Comparison of ENCODE assay signal across 11 mouse cellular contexts in the genomic region with DNA sequence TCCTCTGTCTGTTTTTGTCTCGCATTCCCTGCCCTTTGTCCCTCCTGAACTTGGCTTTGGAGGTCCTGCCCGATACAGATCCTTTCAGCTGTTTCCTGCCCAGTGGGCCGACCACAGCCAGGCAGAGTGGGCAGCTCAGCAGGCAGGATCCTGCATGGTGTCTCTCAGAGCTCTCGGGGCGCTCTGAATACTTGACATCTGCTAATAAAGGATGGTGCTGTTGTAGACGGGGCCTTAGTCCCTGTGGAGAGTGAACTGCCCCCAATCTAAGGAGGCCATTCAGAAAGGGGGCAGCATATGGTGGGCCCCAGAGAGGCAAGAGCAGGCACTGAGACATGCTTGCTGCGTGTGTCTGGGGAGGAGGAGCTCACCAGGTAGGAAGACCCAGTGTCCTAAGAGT. TPM values are rescaled to one million over a fixed set of nuclear protein-coding genes. Genes with fewer than 3 reads are reported as not detected.
A peak's percentile ranks its signal among the peaks of the same experiment; 100 is the strongest.
DNase-seq lines count a peak whose midpoint lies in the region; ATAC-seq and TF ChIP-seq lines count a peak whose summit lies in the region.
"Had no signal": no experiment of that assay in that cellular context is flagged by ENCODE, and none has a peak within 500 bp of the region (broad histone marks: within the 10 kb centered on the region; RNA-seq: fewer than 3 reads in every experiment).

No protein-coding gene starts in this region.

- no peak for DNase-seq in heart, adult 18-20 months
- no peak for DNase-seq in midbrain, postnatal 0 days (ENCODE audit: low spot score)
- no peak for DNase-seq in gastrocnemius, adult 8-10 months (ENCODE audit: low spot score in 2 of 2)
- no peak for DNase-seq in thymus, adult 2 months
- DNase-seq: lung, adult 2 months had no signal

- H3K9me3 ChIP-seq in heart, embryonic 15.5 days (replicated peaks) = no peaks in the 10 kb centered on the region
- H3K9me3 ChIP-seq in midbrain, embryonic 12.5 days = no peaks in the 10 kb centered on the region
- no peaks in the 10 kb centered on the region for H3K9me3 ChIP-seq in midbrain, postnatal 0 days (ENCODE audit: low read length)
- H3K9me3 ChIP-seq in hindbrain, embryonic 16.5 days (ENCODE audit: control insufficient read depth, low read length) = no peaks in the 10 kb centered on the region
- H3K9me3 ChIP-seq in stomach, embryonic 16.5 days (replicated peaks; ENCODE audit: control insufficient read depth, low read length) = no peaks in the 10 kb centered on the region

- no peak for ATAC-seq in heart, embryonic 15.5 days (replicated peaks; ENCODE audit: insufficient number of reproducible peaks, insufficient read depth, low FRiP score, low read depth)
- peak; percentile 38; the same call in 1 of the 2 replicates for ATAC-seq in midbrain, embryonic 12.5 days (ENCODE audit: low FRiP score, low read depth)
- no peak for ATAC-seq in midbrain, postnatal 0 days (ENCODE audit: low FRiP score)
- ATAC-seq in hindbrain, embryonic 16.5 days = no peak
- no peak for ATAC-seq in stomach, embryonic 16.5 days (ENCODE audit: insufficient read depth, low FRiP score)

- peak overlapping the region; percentile 30 for H3K9ac ChIP-seq in heart, embryonic 15.5 days
- no peak overlapping the region for H3K9ac ChIP-seq in midbrain, embryonic 12.5 days (replicated peaks)
- no peak overlapping the region for H3K9ac ChIP-seq in midbrain, postnatal 0 days (replicated peaks; ENCODE audit: low read length, poor library complexity, severe bottlenecking)
- peak overlapping the region; percentile 2; the same call in 1 of the 2 replicates for H3K9ac ChIP-seq in hindbrain, embryonic 16.5 days (ENCODE audit: low read depth, low read length)
- H3K9ac ChIP-seq in stomach, embryonic 16.5 days (ENCODE audit: low read length) = no peak overlapping the region

- H3K4me2 ChIP-seq in heart, embryonic 15.5 days = no peak overlapping the region
- no peak overlapping the region for H3K4me2 ChIP-seq in midbrain, embryonic 12.5 days (replicated peaks)
- H3K4me2 ChIP-seq in midbrain, postnatal 0 days (ENCODE audit: low read depth, low read length, poor library complexity, severe bottlenecking) = no peak overlapping the region
- H3K4me2 ChIP-seq in hindbrain, embryonic 16.5 days (ENCODE audit: low read length) = no peak overlapping the region
- H3K4me2 ChIP-seq in stomach, embryonic 16.5 days (ENCODE audit: low read depth, low read length) = no peak overlapping the region

- no peak for TF ChIP-seq POLR2A in thymus, adult 2 months (IDR thresholded peaks at IDR 0.05; ENCODE audit: control insufficient read depth, extremely low read depth, insufficient read depth, low read length, poor library complexity)

- peak overlapping the region; percentile 56 for H3K27ac ChIP-seq in heart, embryonic 15.5 days
- H3K27ac ChIP-seq in midbrain, embryonic 12.5 days (replicated peaks) = peak overlapping the region; percentile 63
- no peak overlapping the region for H3K27ac ChIP-seq in midbrain, postnatal 0 days (ENCODE audit: low read depth, low read length)
- no peak overlapping the region for H3K27ac ChIP-seq in hindbrain, embryonic 16.5 days (ENCODE audit: low read depth, low read length)
- H3K27ac ChIP-seq in stomach, embryonic 16.5 days (ENCODE audit: low read length) = 0 out of 2 replicates have a peak overlapping the region, but pooled peaks have one; percentile 11
- H3K27ac ChIP-seq in thymus, adult 2 months (ENCODE audit: control insufficient read depth, insufficient read depth, low read length) = no peak overlapping the region

- 0 out of 2 replicates have a peak, but pooled peaks cover 3% of the 10 kb centered on the region for H3K36me3 ChIP-seq in heart, embryonic 15.5 days
- H3K36me3 ChIP-seq in midbrain, embryonic 12.5 days = 0 out of 2 replicates have a peak, but pooled peaks cover 2% of the 10 kb centered on the region
- no peaks in the 10 kb centered on the region for H3K36me3 ChIP-seq in midbrain, postnatal 0 days (ENCODE audit: insufficient read depth, low read length)
- H3K36me3 ChIP-seq in hindbrain, embryonic 16.5 days (ENCODE audit: control insufficient read depth, insufficient read depth, low read length) = no peaks in the 10 kb centered on the region
- no peaks in the 10 kb centered on the region for H3K36me3 ChIP-seq in stomach, embryonic 16.5 days (ENCODE audit: control insufficient read depth, insufficient read depth, low read length)
- no peaks in the 10 kb centered on the region for H3K36me3 ChIP-seq in thymus, adult 2 months (ENCODE audit: control insufficient read depth, insufficient read depth, low read length)

- H3K27me3 ChIP-seq in heart, embryonic 15.5 days = no peaks in the 10 kb centered on the region
- no peaks in the 10 kb centered on the region for H3K27me3 ChIP-seq in midbrain, embryonic 12.5 days
- H3K27me3 ChIP-seq in midbrain, postnatal 0 days (ENCODE audit: insufficient read depth, low read length) = no peaks in the 10 kb centered on the region
- H3K27me3 ChIP-seq in hindbrain, embryonic 16.5 days (replicated peaks; ENCODE audit: control insufficient read depth, insufficient read depth, low read length) = no peaks in the 10 kb centered on the region
- H3K27me3 ChIP-seq in stomach, embryonic 16.5 days (ENCODE audit: control insufficient read depth, insufficient read depth, low read length) = no peaks in the 10 kb centered on the region
- no peaks in the 10 kb centered on the region for H3K27me3 ChIP-seq in thymus, adult 2 months (ENCODE audit: control insufficient read depth, insufficient read depth, low read length)

- peaks cover 48% of the 10 kb centered on the region for H3K4me1 ChIP-seq in heart, embryonic 15.5 days (replicated peaks)
- peaks cover 25% of the 10 kb centered on the region for H3K4me1 ChIP-seq in midbrain, embryonic 12.5 days
- H3K4me1 ChIP-seq in midbrain, postnatal 0 days (ENCODE audit: insufficient read depth, low read length) = no peaks in the 10 kb centered on the region; the same call in 1 of the 2 replicates
- peaks cover 5% of the 10 kb centered on the region for H3K4me1 ChIP-seq in hindbrain, embryonic 16.5 days (ENCODE audit: control insufficient read depth, insufficient read depth, low read depth, low read length)
- peaks cover 13% of the 10 kb centered on the region for H3K4me1 ChIP-seq in stomach, embryonic 16.5 days (ENCODE audit: control insufficient read depth, insufficient read depth, low read length)
- no peaks in the 10 kb centered on the region for H3K4me1 ChIP-seq in thymus, adult 2 months (replicated peaks; ENCODE audit: control insufficient read depth, insufficient read depth, low read length)

- 46% methylated on average over 7 of the region's 7 CpGs for WGBS in heart, embryonic 15.5 days
- 23% methylated on average over 7 of the region's 7 CpGs for WGBS in midbrain, embryonic 12.5 days
- WGBS in midbrain, postnatal 0 days = 29% methylated on average over 7 of the region's 7 CpGs
- 12% methylated on average over 7 of the region's 7 CpGs for WGBS in hindbrain, embryonic 16.5 days
- 59% methylated on average over 7 of the region's 7 CpGs for WGBS in stomach, embryonic 16.5 days
- 73% methylated on average over 7 of the region's 7 CpGs for WGBS in thymus, adult 2 months

- no peak for TF ChIP-seq CTCF in midbrain, postnatal 0 days (IDR thresholded peaks at IDR 0.05)
- TF ChIP-seq CTCF in thymus, adult 2 months (IDR thresholded peaks at IDR 0.05; ENCODE audit: borderline replicate concordance, control insufficient read depth, extremely low read depth, insufficient read depth, low read length, poor library complexity) = no peak

- H3K4me3 ChIP-seq in heart, embryonic 15.5 days = no peak overlapping the region
- no peak overlapping the region for H3K4me3 ChIP-seq in midbrain, embryonic 12.5 days
- no peak overlapping the region for H3K4me3 ChIP-seq in midbrain, postnatal 0 days (ENCODE audit: low read depth, low read length)
- H3K4me3 ChIP-seq in hindbrain, embryonic 16.5 days (ENCODE audit: low read length) = no peak overlapping the region
- no peak overlapping the region for H3K4me3 ChIP-seq in stomach, embryonic 16.5 days (replicated peaks; ENCODE audit: low read length)
- no peak overlapping the region for H3K4me3 ChIP-seq in thymus, adult 2 months (ENCODE audit: control insufficient read depth, insufficient read depth, low read length)

RNA-seq across cellular contexts. Expression of a gene that starts 53.6 kb away (rescaled TPM):
- 120 and 162 TPM in 2 replicates for polyA plus RNA-seq in heart, embryonic 15.5 days (2015; fragmentation: Nextera tagmentation; extraction: Ambion mirVana)
- 1 to 10 TPM; 7.1 to 7.8 TPM for total RNA-seq in heart, adult 18-20 months (2021)
- polyA plus RNA-seq in midbrain, embryonic 12.5 days (2016; fragmentation: Nextera tagmentation; extraction: Ambion mirVana) = not detected in 2 replicates
- total RNA-seq in midbrain, postnatal 0 days (2014; rRNA removed) = 1.7 TPM in 1 of 2 replicates, not detected in the other
- polyA plus RNA-seq in midbrain, postnatal 0 days (2015; fragmentation: Nextera tagmentation; extraction: Ambion mirVana) = 0.40 TPM in 1 of 2 replicates, not detected in the other
- polyA plus RNA-seq in hindbrain, embryonic 16.5 days (2015; fragmentation: Nextera tagmentation; extraction: Ambion mirVana) = 0.19 and 0.28 TPM in 2 replicates
- polyA plus RNA-seq in stomach, embryonic 16.5 days (2015; fragmentation: Nextera tagmentation; extraction: Ambion mirVana) = 0.92 and 1.6 TPM in 2 replicates
- total RNA-seq in gastrocnemius, adult 8-10 months (2022) = not detected
- 0.04 and 1.5 TPM in 2 replicates for polyA plus RNA-seq in thymus, adult 2 months (2012; rRNA removed)
- total RNA-seq: hematopoietic stem cell, adult 5-6 weeks; layer of hippocampus, postnatal 14 days had no signal
- polyA plus RNA-seq: lung, adult 2 months had no signal

RNA-seq across cellular contexts. Expression of a gene that starts 57.8 kb away (rescaled TPM):
- polyA plus RNA-seq in heart, embryonic 15.5 days (2015; fragmentation: Nextera tagmentation; extraction: Ambion mirVana) = 85.3 and 94.4 TPM in 2 replicates
- total RNA-seq in heart, adult 18-20 months (2021) = 100 to 1,000 TPM in 1 of 2 experiments, 10 to 100 TPM in 1; 95.4 to 129 TPM
- polyA plus RNA-seq in midbrain, embryonic 12.5 days (2016; fragmentation: Nextera tagmentation; extraction: Ambion mirVana) = 42.1 and 42.8 TPM in 2 replicates
- 91.3 and 104 TPM in 2 replicates for total RNA-seq in midbrain, postnatal 0 days (2014; rRNA removed)
- 68.6 and 73.3 TPM in 2 replicates for polyA plus RNA-seq in midbrain, postnatal 0 days (2015; fragmentation: Nextera tagmentation; extraction: Ambion mirVana)
- 75.7 and 85.5 TPM in 2 replicates for polyA plus RNA-seq in hindbrain, embryonic 16.5 days (2015; fragmentation: Nextera tagmentation; extraction: Ambion mirVana)
- 19.6 and 21.6 TPM in 2 replicates for polyA plus RNA-seq in stomach, embryonic 16.5 days (2015; fragmentation: Nextera tagmentation; extraction: Ambion mirVana)
- 100 to 1,000 TPM in 1 of 4 experiments, 10 to 100 TPM in 3; 60.7 to 178 (median 77.4) TPM for total RNA-seq in gastrocnemius, adult 8-10 months (2022)
- polyA plus RNA-seq in thymus, adult 2 months (2012; rRNA removed) = 10.7 and 13.8 TPM in 2 replicates

Comparison
In these comparisons a context has a peak if more than half of its experiments do, and no peak if none do; other contexts are left out.
1. H3K27ac ChIP-seq: peak in heart, embryonic 15.5 days (single experiment), midbrain, embryonic 12.5 days (single experiment) and stomach, embryonic 16.5 days (single experiment); none in midbrain, postnatal 0 days (single experiment), hindbrain, embryonic 16.5 days (single experiment) and thymus, adult 2 months (single experiment).
2. H3K9ac ChIP-seq: peak in heart, embryonic 15.5 days (single experiment) and hindbrain, embryonic 16.5 days (single experiment); none in midbrain, embryonic 12.5 days (single experiment), midbrain, postnatal 0 days (single experiment) and stomach, embryonic 16.5 days (single experiment).
3. RNA of a gene that starts 53.6 kb away (polyA plus RNA-seq): 120 to 162 TPM in heart, embryonic 15.5 days; 0.04 to 1.5 TPM in thymus, adult 2 months, 0.92 to 1.6 TPM in stomach, embryonic 16.5 days, 0.19 to 0.28 TPM in hindbrain, embryonic 16.5 days, not detected in midbrain, embryonic 12.5 days and 0.40 TPM in midbrain, postnatal 0 days; every median in the first group is over 10 times any median in the second.